Comparison of ENCODE assay signal across 9 mouse cellular contexts in genomic region chrX:70946052-70946451, GRCm38 (mm10).
A peak's percentile ranks its signal among the peaks of the same experiment; 100 is the strongest.
DNase-seq lines count a peak whose midpoint lies in the region; ATAC-seq and TF ChIP-seq lines count a peak whose summit lies in the region.
"Had no signal": no experiment of that assay in that cellular context is flagged by ENCODE, and none has a peak within 500 bp of the region (broad histone marks: within the 10 kb centered on the region; RNA-seq: fewer than 3 reads in every experiment).

No protein-coding gene starts in this region.

- H3K27me3 ChIP-seq in kidney, embryonic 14.5 days (ENCODE audit: control insufficient read depth, insufficient read depth, low read length), result no peaks in the 10 kb centered on the region
- no peaks in the 10 kb centered on the region for H3K27me3 ChIP-seq in hindbrain, embryonic 14.5 days (ENCODE audit: control insufficient read depth, insufficient read depth, low read length)
- H3K27me3 ChIP-seq in liver, adult 2 months (ENCODE audit: control insufficient read depth, insufficient read depth, low read length), result no peaks in the 10 kb centered on the region

- H3K36me3 ChIP-seq in kidney, embryonic 14.5 days (ENCODE audit: control insufficient read depth, insufficient read depth, low read length), result no peaks in the 10 kb centered on the region
- no peaks in the 10 kb centered on the region for H3K36me3 ChIP-seq in hindbrain, embryonic 14.5 days (replicated peaks; ENCODE audit: control insufficient read depth, insufficient read depth)
- no peaks in the 10 kb centered on the region for H3K36me3 ChIP-seq in liver, adult 2 months (ENCODE audit: control insufficient read depth, insufficient read depth, low read length)

- no peak overlapping the region for H3K9ac ChIP-seq in kidney, embryonic 14.5 days (ENCODE audit: low read depth, low read length)
- no peak overlapping the region for H3K9ac ChIP-seq in hindbrain, embryonic 14.5 days
- H3K9ac ChIP-seq in liver, adult 2 months (ENCODE audit: low read depth, low read length), result no peak overlapping the region

- TF ChIP-seq CTCF in liver, adult 2 months (IDR thresholded peaks at IDR 0.05; ENCODE audit: low read depth, low read length), result no peak

- no peaks in the 10 kb centered on the region for H3K9me3 ChIP-seq in kidney, embryonic 14.5 days (ENCODE audit: control insufficient read depth, low read length)
- no peaks in the 10 kb centered on the region for H3K9me3 ChIP-seq in hindbrain, embryonic 14.5 days (ENCODE audit: control insufficient read depth, low read length)

- no peaks in the 10 kb centered on the region for H3K4me1 ChIP-seq in kidney, embryonic 14.5 days (ENCODE audit: control insufficient read depth, insufficient read depth, low read length)
- 0 out of 2 replicates have a peak, but pooled peaks cover 2% of the 10 kb centered on the region for H3K4me1 ChIP-seq in hindbrain, embryonic 14.5 days (replicated peaks; ENCODE audit: control insufficient read depth, insufficient read depth, low read length)
- H3K4me1 ChIP-seq in liver, adult 2 months (ENCODE audit: control insufficient read depth, insufficient read depth, low read length), result no peaks in the 10 kb centered on the region

- ATAC-seq in kidney, embryonic 14.5 days (ENCODE audit: low FRiP score, low TSS enrichment), result no peak
- ATAC-seq in hindbrain, embryonic 14.5 days (ENCODE audit: low FRiP score), result peak; percentile 80; the same call in 1 of the 2 replicates
- no peak for ATAC-seq in inflammation-experienced regulatory T-cells, adult 6 months

- peak; percentile 12 for DNase-seq in kidney, adult 11 months
- DNase-seq in hindbrain, embryonic 14.5 days (ENCODE audit: low spot score), result no peak
- DNase-seq in liver, adult 2 months (ENCODE audit: extremely low read depth, low read depth, low spot score), result peak; percentile 83
- peak; percentile 58 for DNase-seq in retina, postnatal 1 day
- no peak for DNase-seq in heart, adult 9 months (ENCODE audit: low spot score in 2 of 2)
- DNase-seq in frontal cortex, postnatal 14 days (ENCODE audit: low spot score in 2 of 2), result no peak

- no peaks in the 10 kb centered on the region for H3K79me2 ChIP-seq in liver, adult 2 months (ENCODE audit: control insufficient read depth, insufficient read depth, low read length)

- 62% methylated on average over 8 of the region's 8 CpGs for WGBS in kidney, embryonic 14.5 days
- WGBS in hindbrain, embryonic 14.5 days, result 24% methylated on average over 8 of the region's 8 CpGs
- WGBS in liver, adult 2 months, result 24% methylated on average over 8 of the region's 8 CpGs

- H3K27ac ChIP-seq in kidney, embryonic 14.5 days (ENCODE audit: low read depth, low read length), result no peak overlapping the region
- no peak overlapping the region for H3K27ac ChIP-seq in hindbrain, embryonic 14.5 days
- H3K27ac ChIP-seq in liver, adult 2 months (replicated peaks; ENCODE audit: insufficient read depth, low read depth, low read length), result no peak overlapping the region
- H3K27ac ChIP-seq: macrophage had no signal

- H3K4me3 ChIP-seq in kidney, embryonic 14.5 days (ENCODE audit: low read length), result no peak overlapping the region
- no peak overlapping the region for H3K4me3 ChIP-seq in hindbrain, embryonic 14.5 days (replicated peaks; ENCODE audit: low read length)
- H3K4me3 ChIP-seq in liver, adult 2 months (ENCODE audit: insufficient read depth, low read depth, low read length), result no peak overlapping the region

- H3K4me2 ChIP-seq in kidney, embryonic 14.5 days (replicated peaks; ENCODE audit: low read depth, low read length), result no peak overlapping the region
- H3K4me2 ChIP-seq in hindbrain, embryonic 14.5 days (replicated peaks), result peak overlapping the region; percentile 15; the same call in 1 of the 2 replicates

- no peak for TF ChIP-seq POLR2A in liver, adult 2 months (IDR thresholded peaks at IDR 0.05; ENCODE audit: extremely low read depth, insufficient read depth, low read length)

Comparison
In these comparisons a context has a peak if more than half of its experiments do, and no peak if none do; other contexts are left out.
1. DNase-seq: peak in kidney, adult 11 months (single experiment), liver, adult 2 months (single experiment) and retina, postnatal 1 day (single experiment); none in hindbrain, embryonic 14.5 days (single experiment), heart, adult 9 months (0 of 2) and frontal cortex, postnatal 14 days (0 of 2).